Mouse (Mus musculus): ENCODE measurements around the gene Hyou1. TPM values are rescaled to one million over a fixed set of nuclear protein-coding genes. Genes with fewer than 3 reads are reported as not detected.

Hyou1 gene
- polyA plus RNA-seq, 2 experiments = 28.5 to 64.4 TPM

DNA sequence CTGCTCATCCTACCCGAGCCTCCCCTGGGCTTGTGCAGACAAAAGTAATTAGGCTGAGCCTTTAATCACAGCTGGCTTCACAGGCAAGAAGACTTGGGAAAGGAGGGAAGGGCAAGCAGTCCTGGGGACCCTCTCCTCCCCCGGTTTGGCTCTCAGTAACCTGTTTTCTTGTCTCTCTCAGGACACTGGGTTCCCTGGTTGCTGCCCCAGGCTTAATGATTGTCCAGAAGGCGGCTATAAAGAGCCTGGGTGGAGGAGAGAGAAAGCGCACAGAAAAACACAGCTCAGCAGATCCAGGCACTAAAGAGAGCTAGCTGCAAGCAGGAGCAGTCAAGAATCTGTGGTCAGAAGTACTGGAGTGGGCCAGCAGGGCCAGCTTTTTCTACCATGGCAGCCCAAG, 18.8 kb downstream of the Hyou1 start:
- Histone ChIP-seq H3K9me3 (ENCODE audit: control insufficient read depth, low read length) (no peaks in the 10 kb centered on the region), H3K4me2 (replicated peaks; ENCODE audit: low read depth, low read length, severe bottlenecking) (peak overlapping the region; percentile 93; the same call in 1 of the 2 replicates), H3K4me1 (ENCODE audit: control insufficient read depth, insufficient read depth, low read length) (no peaks in the 10 kb centered on the region), H3K9ac (ENCODE audit: low read depth, low read length, severe bottlenecking) (no peak overlapping the region), H3K27ac (replicated peaks; ENCODE audit: low read depth, low read length) (no peak overlapping the region), H3K4me3 (replicated peaks; ENCODE audit: low read length) (peak overlapping the region; percentile 66), H3K36me3 (ENCODE audit: control insufficient read depth, insufficient read depth, low read length) (peaks cover 29% of the 10 kb centered on the region), H3K27me3 (ENCODE audit: control insufficient read depth, insufficient read depth, low read length) (no peaks in the 10 kb centered on the region)
- DNase-seq (ENCODE audit: low spot score) (no peak), ATAC-seq (ENCODE audit: low FRiP score, low read depth) (no peak)
- WGBS = 15% methylated on average over 4 of the region's 4 CpGs
- no peak for TF ChIP-seq POLR2A (IDR thresholded peaks at IDR 0.05; ENCODE audit: borderline replicate concordance, extremely low read depth, insufficient read depth, insufficient read length)

GRCm38 (mm10) chr9:44398551-44398950, 19.3 kb downstream of the Hyou1 start:
- no peak for TF ChIP-seq POLR2A (IDR thresholded peaks at IDR 0.05; ENCODE audit: borderline replicate concordance, extremely low read depth, insufficient read depth, insufficient read length)
- peaks cover 34% of the 10 kb centered on the region for H3K36me3 ChIP-seq (ENCODE audit: control insufficient read depth, insufficient read depth, low read length)
- no peaks in the 10 kb centered on the region for H3K4me1 ChIP-seq (ENCODE audit: control insufficient read depth, insufficient read depth, low read length)
- no peaks in the 10 kb centered on the region for H3K9me3 ChIP-seq (ENCODE audit: control insufficient read depth, low read length)
- ATAC-seq (ENCODE audit: low FRiP score, low read depth) (no peak), DNase-seq (ENCODE audit: low spot score) (no peak)
- no peak overlapping the region for H3K27ac ChIP-seq (replicated peaks; ENCODE audit: low read depth, low read length)
- H3K9ac ChIP-seq (ENCODE audit: low read depth, low read length, severe bottlenecking) = no peak overlapping the region
- WGBS = 84% methylated on average over 9 of the region's 9 CpGs
- H3K27me3 ChIP-seq (ENCODE audit: control insufficient read depth, insufficient read depth, low read length) = no peaks in the 10 kb centered on the region
- H3K4me2 ChIP-seq (replicated peaks; ENCODE audit: low read depth, low read length, severe bottlenecking) = 0 out of 2 replicates have a peak overlapping the region, but pooled peaks have one; percentile 93
- H3K4me3 ChIP-seq (replicated peaks; ENCODE audit: low read length) = no peak overlapping the region

GRCm38 (mm10) chr9:44399114-44399794, 20.0 kb downstream of the Hyou1 start:
- H3K4me2 ChIP-seq (replicated peaks; ENCODE audit: low read depth, low read length, severe bottlenecking) = no peak overlapping the region
- no peak for DNase-seq (ENCODE audit: low spot score)
- 78% methylated on average over 13 of the region's 13 CpGs for WGBS
- no peaks in the 10 kb centered on the region for H3K9me3 ChIP-seq (ENCODE audit: control insufficient read depth, low read length)
- H3K4me1 ChIP-seq (ENCODE audit: control insufficient read depth, insufficient read depth, low read length) = no peaks in the 10 kb centered on the region
- H3K9ac ChIP-seq (ENCODE audit: low read depth, low read length, severe bottlenecking) = no peak overlapping the region
- no peaks in the 10 kb centered on the region for H3K27me3 ChIP-seq (ENCODE audit: control insufficient read depth, insufficient read depth, low read length)
- no peak overlapping the region for H3K27ac ChIP-seq (replicated peaks; ENCODE audit: low read depth, low read length)
- peaks cover 41% of the 10 kb centered on the region for H3K36me3 ChIP-seq (ENCODE audit: control insufficient read depth, insufficient read depth, low read length)
- TF ChIP-seq POLR2A (IDR thresholded peaks at IDR 0.05; ENCODE audit: borderline replicate concordance, extremely low read depth, insufficient read depth, insufficient read length) = no peak
- no peak for ATAC-seq (ENCODE audit: low FRiP score, low read depth)
- H3K4me3 ChIP-seq (replicated peaks; ENCODE audit: low read length) = no peak overlapping the region

DNA sequence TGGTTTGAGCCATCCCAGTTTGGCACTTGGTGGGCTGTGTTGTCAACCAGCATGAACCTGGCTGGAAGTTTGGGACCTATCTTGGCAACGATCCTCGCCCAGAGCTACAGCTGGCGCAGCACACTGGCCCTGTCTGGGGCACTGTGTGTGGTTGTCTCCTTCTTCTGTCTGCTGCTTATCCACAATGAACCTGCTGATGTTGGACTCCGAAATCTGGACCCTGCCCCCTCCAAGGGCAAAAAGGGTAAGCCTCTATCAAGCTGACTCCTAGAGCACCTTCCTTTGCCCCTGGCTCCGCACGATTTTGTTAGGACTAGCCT, 20.5 kb downstream of the Hyou1 start:
- Histone ChIP-seq H3K9me3 (ENCODE audit: control insufficient read depth, low read length) (no peaks in the 10 kb centered on the region), H3K4me2 (replicated peaks; ENCODE audit: low read depth, low read length, severe bottlenecking) (no peak overlapping the region), H3K4me1 (ENCODE audit: control insufficient read depth, insufficient read depth, low read length) (no peaks in the 10 kb centered on the region), H3K4me3 (replicated peaks; ENCODE audit: low read length) (no peak overlapping the region), H3K27me3 (ENCODE audit: control insufficient read depth, insufficient read depth, low read length) (no peaks in the 10 kb centered on the region), H3K9ac (ENCODE audit: low read depth, low read length, severe bottlenecking) (no peak overlapping the region), H3K36me3 (ENCODE audit: control insufficient read depth, insufficient read depth, low read length) (peaks cover 46% of the 10 kb centered on the region), H3K27ac (replicated peaks; ENCODE audit: low read depth, low read length) (no peak overlapping the region)
- ATAC-seq (ENCODE audit: low FRiP score, low read depth) (no peak), DNase-seq (ENCODE audit: low spot score) (no peak)
- TF ChIP-seq POLR2A (IDR thresholded peaks at IDR 0.05; ENCODE audit: borderline replicate concordance, extremely low read depth, insufficient read depth, insufficient read length) = no peak
- WGBS = 91% methylated on average over 6 of the region's 6 CpGs

GRCm38 (mm10) chr9:44401081-44401480, 21.8 kb downstream of the Hyou1 start:
- H3K4me2 ChIP-seq (replicated peaks; ENCODE audit: low read depth, low read length, severe bottlenecking) = no peak overlapping the region
- H3K36me3 ChIP-seq (ENCODE audit: control insufficient read depth, insufficient read depth, low read length) = peaks cover 50% of the 10 kb centered on the region
- ATAC-seq (ENCODE audit: low FRiP score, low read depth) = no peak
- no peaks in the 10 kb centered on the region for H3K9me3 ChIP-seq (ENCODE audit: control insufficient read depth, low read length)
- DNase-seq (ENCODE audit: low spot score) = no peak
- H3K4me3 ChIP-seq (replicated peaks; ENCODE audit: low read length) = no peak overlapping the region
- H3K27me3 ChIP-seq (ENCODE audit: control insufficient read depth, insufficient read depth, low read length) = no peaks in the 10 kb centered on the region
- no peak overlapping the region for H3K27ac ChIP-seq (replicated peaks; ENCODE audit: low read depth, low read length)
- H3K4me1 ChIP-seq (ENCODE audit: control insufficient read depth, insufficient read depth, low read length) = peaks cover 2% of the 10 kb centered on the region; the same call in 1 of the 2 replicates
- H3K9ac ChIP-seq (ENCODE audit: low read depth, low read length, severe bottlenecking) = no peak overlapping the region
- WGBS = 86% methylated on average over 4 of the region's 4 CpGs
- TF ChIP-seq POLR2A (IDR thresholded peaks at IDR 0.05; ENCODE audit: borderline replicate concordance, extremely low read depth, insufficient read depth, insufficient read length) = no peak
